Mouse (Mus musculus) spleen, adult 2 months (tissue): ENCODE results near the gene Gdf11.

Experiments
- CTCF ChIP-seq: fragments of 200-500 bp; IDR thresholded peaks from 2 replicates; pipeline ENCODE4 v1.5.1; 2011; ENCODE audit warnings: mild to moderate bottlenecking, inconsistent platforms; ENCODE audit not compliant: insufficient read depth, insufficient read length, insufficient replicate concordance; ENCODE audit errors: extremely low read depth
- POLR2A ChIP-seq: fragments of 200-500 bp; IDR thresholded peaks from 2 replicates; pipeline ENCODE4 v1.6.1; 2011; ENCODE audit warnings: low read depth, low read length, inconsistent platforms

DNA sequence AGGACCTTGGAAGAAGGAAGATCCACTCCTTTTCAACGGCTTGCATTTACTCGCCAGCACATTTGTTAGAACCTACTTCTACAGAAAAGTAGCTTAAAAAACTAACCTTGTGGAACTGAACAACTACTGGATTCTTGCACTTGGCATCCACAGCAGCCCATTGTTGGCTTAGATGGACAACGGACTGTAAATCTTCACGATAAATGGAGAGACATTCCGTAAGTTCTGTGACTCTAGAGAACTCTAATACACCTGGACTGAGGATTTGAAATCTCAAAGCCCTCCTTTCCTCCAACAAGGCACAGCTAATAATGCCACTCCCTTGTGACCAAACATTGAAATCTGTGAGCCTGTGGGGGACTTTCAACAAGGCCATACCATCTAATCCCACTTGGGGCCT lies 48.3 kb downstream of the Gdf11 start:
- TF ChIP-seq POLR2A: no peak
- TF ChIP-seq CTCF: no peak
